Mouse (Mus musculus) layer of hippocampus, postnatal 14 days (tissue): Measurements from ENCODE around the gene Asns. TPM values are rescaled to one million over a fixed set of nuclear protein-coding genes. Genes with fewer than 3 reads are reported as not detected.
"Not testable (repeated sequence)": the region's sequence is repeated elsewhere in the genome, so short reads cannot be mapped to it uniquely, and the experiment has no call there.

Experiments used
- DNase-seq, 2 experiments: peaks; one replicate each; pipeline ENCODE4 v3.0.0; 2021 to 2022; ENCODE audit warnings: low spot score in 2 of 2, mixed read lengths in 1 of 2
- total RNA-seq, 2 experiments: library from RNA; stranded (reverse); gene quantifications; 2 replicates each; pipeline ENCODE4 v1.2.3; 2021

Asns gene
- total RNA-seq, 2 experiments from 2014 or later: 97.4 to 100 TPM

DNA sequence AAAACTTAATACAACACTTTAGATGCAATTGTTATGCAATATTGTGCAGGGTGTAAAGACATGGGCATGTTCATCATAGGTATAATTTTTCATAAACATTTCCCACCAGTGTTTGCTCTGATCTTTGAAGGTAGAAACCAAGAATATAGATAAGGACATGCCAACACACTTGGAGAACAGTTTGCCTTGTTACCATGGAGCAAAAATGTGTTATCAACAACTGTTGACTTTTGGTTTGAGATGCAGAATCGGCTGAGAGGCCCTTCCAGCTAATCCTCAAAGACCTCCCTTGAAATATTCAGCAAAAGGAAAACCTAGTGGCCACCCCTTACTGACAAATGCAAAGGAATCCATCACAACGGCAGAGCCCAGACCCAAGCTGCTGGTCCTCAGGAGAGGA lies 7.0 kb downstream of the Asns start:
- no peak for DNase-seq

DNA sequence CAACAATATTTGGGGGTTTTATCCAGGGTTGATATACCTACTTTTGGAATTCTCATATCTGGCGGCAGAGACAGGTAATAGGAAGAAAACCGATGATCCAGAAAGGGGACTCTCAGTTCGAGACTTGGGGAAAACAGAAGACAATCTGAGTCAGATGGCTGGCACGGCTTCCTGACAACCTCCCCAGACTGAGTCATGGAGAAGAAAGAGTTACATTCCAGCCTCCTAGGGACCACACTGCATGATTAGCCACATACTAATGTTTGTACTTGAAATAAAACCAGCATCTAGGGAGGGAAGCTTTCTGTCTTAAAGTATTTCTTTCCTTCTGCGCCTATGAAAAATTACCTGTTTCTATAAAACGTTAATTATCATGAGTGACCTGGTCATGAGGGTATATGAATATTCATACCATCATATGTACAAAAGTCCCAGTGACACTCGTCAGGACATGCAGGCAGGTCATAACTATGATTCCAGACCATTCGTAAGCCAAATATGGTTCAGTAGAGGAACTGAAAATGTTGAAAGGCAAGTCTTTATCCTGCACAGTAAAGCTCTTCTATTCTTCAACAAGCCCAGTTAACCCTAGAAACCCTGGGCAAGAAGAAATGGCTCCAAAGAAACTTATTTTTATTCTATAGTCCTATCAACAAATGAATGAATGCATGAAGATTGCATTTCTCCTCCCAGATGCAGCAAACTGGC lies 16.7 kb downstream of the Asns start:
- no peak for DNase-seq

DNA sequence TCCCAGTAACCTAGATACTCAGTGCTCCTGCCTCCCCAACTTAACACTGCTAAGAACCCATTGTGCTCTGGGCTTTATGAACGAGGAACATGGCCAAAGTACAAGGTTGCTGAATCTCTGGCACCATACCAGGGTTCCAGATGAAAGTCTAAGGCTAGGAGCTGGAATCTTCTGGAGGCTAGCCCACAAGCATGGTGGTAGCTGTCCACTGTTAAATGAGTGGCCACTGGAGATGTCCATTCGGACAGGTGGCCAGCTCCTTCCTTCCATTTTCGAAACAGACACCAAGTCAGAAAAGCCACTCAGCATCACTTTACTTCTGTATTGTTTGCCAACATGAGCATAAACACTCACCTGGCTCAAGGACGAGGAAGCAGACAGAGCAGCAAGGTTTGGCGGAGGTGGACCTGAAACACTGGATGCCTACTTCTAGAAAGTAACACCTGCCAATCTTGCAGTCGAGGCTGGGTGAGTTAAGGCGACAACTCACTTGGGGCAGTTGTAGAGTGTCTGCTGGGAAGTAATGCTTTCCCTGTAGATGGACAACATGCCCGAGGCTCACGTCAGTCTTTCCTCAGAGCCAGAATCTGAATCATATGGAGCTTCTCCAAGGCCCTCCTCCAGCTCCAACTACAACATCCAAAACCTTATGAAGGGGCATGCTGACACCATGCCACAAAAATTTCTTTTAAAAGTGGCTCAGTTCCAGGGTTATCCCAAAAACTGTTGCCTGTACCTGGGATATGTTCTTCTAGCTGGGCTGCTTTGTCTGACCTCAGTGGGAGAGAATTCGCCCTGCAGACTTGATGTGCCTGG lies 20.4 kb downstream of the Asns start:
- no peak for DNase-seq

DNA sequence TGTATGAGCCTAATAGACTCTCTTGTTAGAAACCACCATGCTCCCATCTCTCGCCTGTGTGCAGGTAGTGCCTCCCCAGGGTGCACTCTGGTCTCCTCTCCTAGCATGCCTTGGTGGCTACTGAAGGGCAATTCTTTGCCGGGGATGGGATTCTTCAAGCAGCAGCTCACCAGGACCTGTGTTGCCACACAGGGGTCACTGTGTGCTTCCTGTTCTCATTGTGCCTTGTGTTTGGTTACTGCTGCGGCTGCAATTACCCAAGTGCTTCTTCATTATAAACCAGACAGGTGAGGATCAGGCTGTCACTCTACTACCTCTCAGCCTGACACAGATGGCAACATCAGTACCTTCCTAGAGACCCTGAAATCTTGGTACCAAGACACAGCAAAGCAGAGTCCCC lies 21.6 kb downstream of the Asns start:
- no peak for DNase-seq

DNA sequence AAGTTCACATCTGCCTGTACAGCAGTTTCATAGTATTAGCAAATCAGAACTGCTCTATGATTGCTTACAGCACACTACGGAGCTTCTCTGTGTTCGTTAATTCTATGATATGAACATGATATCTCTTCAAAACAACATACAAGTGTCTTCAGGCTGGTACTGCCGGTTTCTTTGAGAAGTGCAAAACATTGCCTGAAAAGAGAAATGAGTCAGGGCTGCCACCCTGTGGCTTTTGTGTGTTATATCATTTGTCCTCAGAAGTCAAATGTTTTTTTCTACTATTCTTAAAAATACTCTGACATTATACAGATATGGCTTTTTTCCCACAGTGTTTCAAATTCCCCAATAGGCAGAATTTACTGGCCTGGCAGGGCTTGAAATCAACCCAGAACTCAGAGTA lies 22.5 kb downstream of the Asns start:
- DNase-seq: peak in 1 of 2 experiments; percentile 22

DNA sequence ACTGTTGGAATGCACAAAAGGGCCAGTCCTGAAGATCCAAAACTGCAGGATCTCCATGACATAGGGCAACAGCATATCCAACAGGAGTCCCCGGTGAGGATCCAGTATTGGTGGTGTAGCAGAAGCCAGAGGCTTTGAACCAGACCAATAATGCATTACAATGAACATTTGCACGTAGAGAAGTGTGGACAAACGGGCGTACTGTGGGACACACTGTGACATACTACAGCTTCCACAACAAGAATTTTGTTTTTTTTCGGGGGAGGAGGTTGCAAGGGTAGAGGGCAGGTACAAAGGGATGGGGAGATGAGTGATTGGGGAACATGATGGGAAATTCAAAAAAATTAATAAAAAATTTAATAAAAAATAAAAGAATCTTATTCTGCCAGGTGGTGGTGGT lies 23.3 kb downstream of the Asns start:
- no peak for DNase-seq

DNA sequence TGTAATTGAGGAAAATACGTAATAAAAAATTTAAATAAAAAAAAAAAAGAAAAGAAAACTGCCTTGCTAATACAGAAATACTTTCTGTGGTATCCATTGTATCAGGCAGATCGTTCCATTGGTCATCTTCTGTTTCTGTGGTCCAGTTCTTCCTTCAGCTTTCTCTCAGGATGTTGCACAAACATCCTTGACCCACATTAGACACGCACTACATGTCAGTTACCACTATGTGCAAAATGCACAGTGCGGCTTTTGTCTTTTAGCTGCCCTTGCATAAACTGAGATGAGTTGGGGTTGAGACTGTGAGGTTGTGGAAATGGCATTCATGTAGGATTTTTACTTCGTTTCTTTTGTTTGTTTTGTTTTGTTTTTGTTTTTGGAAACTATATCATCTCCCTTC lies 24.7 kb downstream of the Asns start:
- DNase-seq: no peak

DNA sequence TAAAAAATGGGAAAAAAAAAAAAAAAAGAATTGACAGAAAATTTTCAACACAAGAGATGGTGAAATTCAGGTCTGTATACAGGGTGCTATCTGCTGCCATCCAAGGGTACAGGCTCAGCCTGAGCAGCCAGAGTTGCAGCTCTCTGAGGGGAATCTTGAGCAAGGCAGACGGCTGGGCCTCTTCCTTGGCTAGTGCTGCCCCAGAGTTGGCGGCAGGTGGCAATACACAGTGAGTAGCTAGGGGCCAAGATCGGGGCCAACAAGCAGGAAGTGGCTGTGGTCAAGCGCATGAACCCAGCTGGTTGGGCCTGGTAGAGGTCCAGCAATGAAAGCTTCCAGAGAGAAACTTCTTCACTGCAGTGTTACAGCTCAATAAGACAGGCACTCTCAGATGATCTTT lies 27.2 kb downstream of the Asns start:
- not testable (repeated sequence) for DNase-seq

DNA sequence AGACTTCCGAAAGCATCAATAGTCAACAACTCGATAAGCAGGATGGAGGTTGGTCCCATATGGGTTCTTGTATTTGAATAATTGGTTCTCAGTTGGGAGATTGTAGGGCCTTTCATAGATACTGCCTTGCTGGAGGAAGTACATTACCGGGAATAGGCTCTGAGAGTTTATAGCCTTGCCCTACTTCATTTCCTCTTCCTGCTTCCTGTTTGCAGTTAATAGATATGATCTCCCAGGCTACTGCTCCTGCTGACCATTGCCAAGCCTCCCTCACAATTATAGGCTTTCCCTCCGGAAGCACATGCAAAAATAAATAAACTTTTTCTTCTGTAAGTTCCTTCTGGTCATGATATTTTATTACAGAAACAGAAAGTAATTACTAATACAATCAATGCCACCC lies 31.6 kb downstream of the Asns start:
- no peak for DNase-seq

DNA sequence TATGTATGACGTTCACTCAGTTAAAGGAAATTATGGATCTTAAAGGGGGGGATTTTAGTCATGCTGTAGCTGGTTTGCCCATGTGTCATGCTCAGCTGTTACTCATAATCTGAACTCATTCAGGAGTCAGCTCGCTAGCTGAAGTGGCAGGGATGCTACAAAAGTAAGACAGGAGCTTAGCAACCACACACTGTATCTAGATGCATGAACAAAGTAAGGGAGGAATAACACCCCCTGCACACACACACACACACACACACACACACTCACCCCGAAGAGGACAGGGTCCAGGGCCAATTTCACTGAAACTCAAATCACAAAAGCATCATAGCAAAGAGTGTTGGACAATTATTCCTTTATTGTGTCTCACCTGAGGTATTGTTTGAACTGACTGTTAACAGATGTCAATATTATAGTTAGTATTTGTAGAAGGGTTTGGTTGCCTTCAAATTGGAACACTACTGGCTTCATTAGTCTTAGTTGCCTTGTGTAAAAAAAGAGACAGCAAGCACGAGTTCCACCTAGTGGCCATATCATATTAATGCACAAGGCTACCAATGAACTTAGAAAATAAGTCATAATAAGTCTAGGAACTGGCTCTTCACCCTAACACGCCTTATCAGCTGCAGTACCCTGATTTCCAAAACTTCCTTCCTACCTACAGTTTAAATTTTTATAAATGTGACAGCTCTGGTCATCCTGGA lies 32.5 kb downstream of the Asns start:
- DNase-seq: peak in 1 of 2 experiments; percentile 52

DNA sequence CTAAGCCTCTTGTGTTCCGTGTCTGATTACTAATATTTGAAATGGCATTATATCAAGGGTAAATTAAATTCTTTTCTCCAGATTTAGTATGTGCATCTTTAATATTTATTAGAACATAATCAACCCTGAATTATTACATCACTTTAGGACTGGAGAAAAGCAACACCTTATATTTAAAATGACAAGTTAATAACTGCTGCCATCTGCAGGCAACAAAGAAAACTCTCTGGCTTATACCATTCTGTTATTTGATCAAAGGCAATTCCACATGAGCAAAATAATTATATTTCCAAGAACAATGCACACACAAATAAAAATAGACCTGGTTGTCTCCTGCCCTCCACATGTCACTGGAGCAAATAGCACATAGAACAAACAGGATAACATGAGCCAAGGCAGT lies 36.5 kb downstream of the Asns start:
- DNase-seq: peak in 1 of 2 experiments; percentile 39

DNA sequence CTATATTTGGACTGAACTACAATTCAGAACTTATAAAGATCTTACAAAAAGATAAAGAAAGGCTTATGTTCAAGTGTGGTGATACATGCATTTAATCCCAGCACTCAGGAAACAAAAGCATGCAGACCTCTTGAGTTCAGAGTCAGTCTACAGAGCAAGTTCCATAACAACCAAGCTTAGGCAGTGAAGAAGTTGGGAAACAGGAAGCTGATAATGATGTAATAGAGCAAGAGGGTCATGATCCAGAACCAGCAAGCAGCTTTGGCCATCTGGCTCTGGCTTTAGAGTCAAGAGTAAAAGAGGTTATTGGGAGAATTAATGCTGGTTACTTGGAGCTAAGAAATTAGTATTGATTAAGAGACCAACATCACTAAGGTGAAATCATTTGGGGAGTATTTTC lies 44.6 kb downstream of the Asns start:
- DNase-seq: no peak

Other genes with a start within 250 kb of the Asns start
- gene Tac1, start 138.4 kb downstream of the Asns start, total RNA-seq: 10 to 100 TPM; 12.7 to 13.8 TPM
- 10 to 100 TPM; 11.9 to 12.1 TPM for gene C1galt1, start 151.6 kb upstream of the Asns start, total RNA-seq